Mouse (Mus musculus) E14TG2a.4 (cell line): ENCODE measurements around the gene Kif21b.

Source experiments
- CTCF ChIP-seq: conservative IDR thresholded peaks from 2 replicates; pipeline ENCODE4 v1.5.1; 2014; ENCODE audit warnings: low read length
- POU5F1 ChIP-seq: IDR thresholded peaks from 2 replicates; pipeline ENCODE4 v1.6.1; 2014; ENCODE audit warnings: low read length, borderline replicate concordance

- TF ChIP-seq CTCF (no peak), POU5F1 (no peak)
Observed at GRCm38 (mm10) chr1:136120785-136121184, 10.4 kb upstream of the Kif21b start.
